Mouse (Mus musculus) neural tube, embryonic 15.5 days (tissue): ENCODE measurements around the gene Rora. TPM values are rescaled to one million over a fixed set of nuclear protein-coding genes. Genes with fewer than 3 reads are reported as not detected.

ENCODE experiments used
- ATAC-seq: fragments of 200-750 bp; cut with Nextera tagmentation; 2 replicates; pipeline ENCODE4 v1.8.0; 2017; ENCODE audit warnings: mild to moderate bottlenecking, moderate TSS enrichment, moderate library complexity; ENCODE audit not compliant: low FRiP score
- H3K27ac ChIP-seq: fragments of 300-500 bp; sonication (generic); replicated peaks from 2 replicates; pipeline ENCODE4 v1.5.1; 2015; ENCODE audit warnings: mild to moderate bottlenecking, inconsistent platforms
- H3K27me3 ChIP-seq: fragments of 300-500 bp; sonication (generic); replicated peaks from 2 replicates; pipeline ENCODE4 v1.6.1; 2015; ENCODE audit warnings: inconsistent platforms
- H3K36me3 ChIP-seq: fragments of 300-500 bp; sonication (generic); 2 replicates; pipeline ENCODE4 v1.6.1; 2015; ENCODE audit warnings: inconsistent platforms
- H3K4me1 ChIP-seq: fragments of 300-500 bp; sonication (generic); 2 replicates; pipeline ENCODE4 v1.6.1; 2015; ENCODE audit warnings: inconsistent platforms
- H3K4me2 ChIP-seq: fragments of 300-500 bp; sonication (generic); 2 replicates; pipeline ENCODE4 v1.6.1; 2015; ENCODE audit warnings: inconsistent platforms, mild to moderate bottlenecking, moderate library complexity
- H3K4me3 ChIP-seq: fragments of 300-500 bp; sonication (generic); replicated peaks from 2 replicates; pipeline ENCODE4 v1.5.1; 2015; ENCODE audit warnings: mild to moderate bottlenecking, inconsistent platforms
- H3K9ac ChIP-seq: fragments of 300-500 bp; sonication (generic); replicated peaks from 2 replicates; pipeline ENCODE4 v1.6.1; 2015; ENCODE audit warnings: mild to moderate bottlenecking, inconsistent platforms
- H3K9me3 ChIP-seq: fragments of 300-500 bp; sonication (generic); replicated peaks from 2 replicates; pipeline ENCODE4 v1.6.1; 2016; ENCODE audit warnings: inconsistent platforms
- WGBS: fragments of 180-500 bp; shearing (Covaris S2); methylation state at CpG from one replicate; pipeline ENCODE4 v1.1.7; 2015; ENCODE audit warnings: mixed read lengths; 5-methylcytosine and 5-hydroxymethylcytosine counted together
- polyA plus RNA-seq: library from polyadenylated mRNA; unstranded; fragments of >200 nt; fragmentation: Nextera tagmentation; extraction: Ambion mirVana; gene quantifications from 2 replicates; pipeline ENCODE4 v1.2.1, GENCODE M21; 2015

The Rora gene
- polyA plus RNA-seq, 1 experiment from 2014 or later: 17.3 TPM

DNA sequence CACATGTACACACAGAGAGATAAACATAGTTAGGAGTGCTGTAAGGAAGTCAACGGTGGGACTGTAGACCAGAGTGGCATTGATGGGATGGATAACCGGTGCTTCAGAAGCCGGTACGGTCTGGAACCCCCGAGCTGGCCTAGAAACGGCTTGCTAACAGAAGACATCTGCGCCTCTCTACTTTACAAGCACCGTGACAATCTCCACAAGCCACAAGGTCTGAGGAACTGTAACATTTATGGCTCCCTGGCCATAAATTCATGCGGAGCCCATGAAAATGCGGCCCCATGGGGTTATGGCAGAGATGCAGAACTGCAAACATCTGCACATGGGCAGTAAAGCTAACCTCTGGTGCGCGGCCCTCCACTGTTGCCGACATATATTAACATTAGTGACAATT, 141.7 kb downstream of the Rora start:
- Histone ChIP-seq H3K27ac (no peak overlapping the region), H3K36me3 (no peaks in the 10 kb centered on the region), H3K4me3 (no peak overlapping the region), H3K4me2 (no peak overlapping the region), H3K9ac (no peak overlapping the region), H3K27me3 (no peaks in the 10 kb centered on the region), H3K9me3 (no peaks in the 10 kb centered on the region), H3K4me1 (peaks cover 21% of the 10 kb centered on the region)
- no peak for ATAC-seq
- WGBS: 23% methylated on average over 13 of the region's 13 CpGs

DNA sequence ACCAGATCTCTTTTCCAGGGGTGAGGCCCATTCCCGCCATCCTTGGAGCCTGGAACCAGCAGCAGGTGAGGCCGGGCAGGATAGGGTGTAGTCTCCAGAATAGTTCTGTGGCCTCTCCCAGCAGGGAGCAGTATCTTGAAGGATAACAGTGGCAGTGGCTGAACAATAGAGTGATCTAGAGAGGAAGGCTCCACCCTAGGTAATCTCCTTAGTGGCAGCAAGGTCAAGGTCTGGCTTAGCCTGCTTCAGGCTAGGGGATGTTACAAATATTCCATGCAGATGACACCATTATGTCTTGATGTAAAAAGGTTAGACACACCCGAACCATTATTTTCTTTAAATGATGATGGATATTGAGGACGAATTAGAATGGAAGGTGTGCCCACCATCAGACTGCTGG, 144.6 kb downstream of the Rora start:
- H3K4me1 ChIP-seq: peaks cover 11% of the 10 kb centered on the region
- H3K9ac ChIP-seq: no peak overlapping the region
- WGBS: 89% methylated on average over 4 of the region's 4 CpGs
- H3K36me3 ChIP-seq: no peaks in the 10 kb centered on the region
- ATAC-seq: no peak
- no peak overlapping the region for H3K27ac ChIP-seq
- H3K9me3 ChIP-seq: no peaks in the 10 kb centered on the region
- H3K4me3 ChIP-seq: no peak overlapping the region
- no peaks in the 10 kb centered on the region for H3K27me3 ChIP-seq
- no peak overlapping the region for H3K4me2 ChIP-seq

DNA sequence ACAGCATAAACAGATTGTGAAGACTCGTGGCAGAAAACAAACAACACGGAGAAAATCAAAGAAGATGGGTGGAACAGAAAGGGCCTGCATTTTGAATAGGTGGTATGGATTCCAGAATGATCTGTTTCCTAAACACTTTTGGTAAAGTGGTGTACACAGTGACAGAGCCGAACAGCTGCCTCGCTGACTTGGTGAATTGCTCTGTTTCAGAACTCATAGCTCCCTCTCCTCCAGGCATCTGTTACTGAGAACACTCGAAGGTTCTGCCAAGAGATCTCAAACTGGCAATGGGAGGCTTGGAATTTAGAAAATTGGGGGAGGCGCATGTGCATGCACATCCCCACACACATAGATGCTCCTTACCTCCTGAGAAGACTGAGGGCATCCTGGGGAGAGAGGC, 145.5 kb downstream of the Rora start:
- Histone ChIP-seq H3K4me3 (no peak overlapping the region), H3K4me2 (no peak overlapping the region), H3K4me1 (peaks cover 14% of the 10 kb centered on the region), H3K27ac (no peak overlapping the region), H3K27me3 (no peaks in the 10 kb centered on the region), H3K36me3 (no peaks in the 10 kb centered on the region), H3K9me3 (no peaks in the 10 kb centered on the region), H3K9ac (no peak overlapping the region)
- 87% methylated on average over 6 of the region's 6 CpGs for WGBS
- ATAC-seq: no peak

DNA sequence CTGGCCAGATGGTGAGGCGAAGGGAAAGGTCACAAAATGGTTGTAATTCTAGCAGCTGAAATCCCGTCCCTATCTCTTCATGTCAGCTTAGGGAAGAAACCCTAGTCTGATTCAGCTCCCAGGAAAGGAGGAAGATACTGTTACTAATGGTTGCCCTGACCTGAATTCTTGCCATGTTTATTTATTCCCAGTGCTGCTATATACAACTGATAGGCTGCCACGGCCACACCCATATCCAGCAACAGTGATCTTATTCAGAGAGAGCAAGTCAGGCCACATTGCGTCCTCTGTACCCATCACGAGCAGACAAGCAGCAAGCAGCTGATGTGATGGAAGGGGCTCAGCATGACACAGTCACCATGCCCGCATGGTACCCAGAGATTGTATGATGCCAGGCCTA, 150.6 kb downstream of the Rora start:
- Histone ChIP-seq H3K4me1 (peaks cover 20% of the 10 kb centered on the region), H3K9ac (no peak overlapping the region), H3K27me3 (no peaks in the 10 kb centered on the region), H3K9me3 (no peaks in the 10 kb centered on the region), H3K4me3 (no peak overlapping the region), H3K27ac (peak overlapping the region; percentile 20; the same call in 1 of the 2 replicates), H3K4me2 (no peak overlapping the region), H3K36me3 (no peaks in the 10 kb centered on the region)
- 61% methylated on average over 6 of the region's 6 CpGs for WGBS
- no peak for ATAC-seq

DNA sequence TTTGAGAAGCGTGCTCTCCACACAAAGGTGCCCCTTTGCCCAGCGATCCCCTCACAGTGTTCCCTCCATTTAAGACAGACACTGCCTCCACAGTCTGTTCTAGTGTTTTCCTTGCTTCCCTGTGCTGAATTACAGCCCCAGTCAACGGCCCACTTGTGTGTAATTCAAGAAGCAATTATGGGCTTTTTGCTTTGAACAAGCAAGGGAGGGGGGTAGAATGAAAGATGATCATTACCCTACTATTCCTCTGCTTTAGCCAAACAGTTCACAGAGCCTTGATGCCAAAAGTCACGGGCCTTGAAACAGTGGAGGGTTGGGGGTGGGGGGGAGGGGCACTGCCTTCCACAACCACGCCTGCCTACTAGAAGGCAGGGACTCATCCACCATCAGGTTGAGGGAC, 152.2 kb downstream of the Rora start:
- 14% methylated on average over 5 of the region's 5 CpGs for WGBS

DNA sequence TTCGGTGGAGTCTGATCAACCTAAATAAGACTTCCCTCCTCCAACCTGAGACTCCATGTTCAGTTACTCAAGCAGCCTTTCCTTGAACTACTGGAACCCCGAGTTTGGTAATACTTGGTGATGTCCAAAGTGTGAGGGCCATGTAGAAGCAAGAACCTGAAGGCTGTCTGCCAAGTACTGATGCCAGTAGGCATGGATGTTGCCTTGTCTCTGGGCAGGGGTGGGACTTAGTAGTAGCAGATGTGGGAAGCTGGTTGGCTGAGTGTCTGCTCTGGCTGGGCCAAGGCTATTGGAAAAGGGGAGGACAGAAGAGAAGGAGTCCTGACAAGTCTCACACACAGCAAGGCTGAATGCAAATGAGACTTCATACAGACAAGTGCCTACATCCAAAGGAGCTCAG, 154.1 kb downstream of the Rora start:
- Histone ChIP-seq H3K36me3 (no peaks in the 10 kb centered on the region), H3K4me2 (no peak overlapping the region), H3K27me3 (no peaks in the 10 kb centered on the region), H3K9ac (no peak overlapping the region), H3K4me3 (no peak overlapping the region), H3K9me3 (no peaks in the 10 kb centered on the region), H3K4me1 (peaks cover 28% of the 10 kb centered on the region), H3K27ac (no peak overlapping the region)
- WGBS: 96% methylated on average over 2 of the region's 2 CpGs
- no peak for ATAC-seq

More for the DNA sequence above, 152.2 kb downstream of the Rora start:
- Histone ChIP-seq H3K27me3 (no peaks in the 10 kb centered on the region), H3K9me3 (no peaks in the 10 kb centered on the region), H3K36me3 (no peaks in the 10 kb centered on the region), H3K27ac (peak overlapping the region; percentile 57; the same call in 1 of the 2 replicates), H3K4me2 (peak overlapping the region; percentile 11; the same call in 1 of the 2 replicates), H3K9ac (no peak overlapping the region), H3K4me1 (peaks cover 28% of the 10 kb centered on the region), H3K4me3 (no peak overlapping the region)
- peak; percentile 82 for ATAC-seq

DNA sequence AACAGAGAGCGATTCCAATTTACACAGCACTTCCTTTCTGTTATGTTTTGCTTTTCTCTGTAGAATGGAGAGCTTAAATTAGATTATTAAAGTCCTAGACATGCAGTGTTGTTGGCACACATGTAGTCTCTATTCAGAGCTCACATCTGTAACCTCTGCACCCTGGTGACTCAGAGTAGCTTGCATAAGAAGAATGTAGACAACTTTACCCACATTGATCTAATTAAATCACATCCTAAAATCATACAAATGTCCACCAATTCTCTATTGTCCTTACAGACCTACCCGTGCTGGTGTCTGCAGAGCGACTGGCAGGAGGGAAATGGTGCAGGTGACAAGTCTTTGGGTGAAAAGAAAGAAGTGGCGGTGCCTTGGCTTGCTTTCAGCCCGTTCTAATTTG, 155.9 kb downstream of the Rora start:
- no peak for ATAC-seq
- Histone ChIP-seq H3K9me3 (no peaks in the 10 kb centered on the region), H3K4me3 (no peak overlapping the region), H3K9ac (no peak overlapping the region), H3K27me3 (no peaks in the 10 kb centered on the region), H3K4me2 (no peak overlapping the region), H3K4me1 (peaks cover 24% of the 10 kb centered on the region), H3K36me3 (no peaks in the 10 kb centered on the region), H3K27ac (no peak overlapping the region)
- 65% methylated on average over 5 of the region's 5 CpGs for WGBS

DNA sequence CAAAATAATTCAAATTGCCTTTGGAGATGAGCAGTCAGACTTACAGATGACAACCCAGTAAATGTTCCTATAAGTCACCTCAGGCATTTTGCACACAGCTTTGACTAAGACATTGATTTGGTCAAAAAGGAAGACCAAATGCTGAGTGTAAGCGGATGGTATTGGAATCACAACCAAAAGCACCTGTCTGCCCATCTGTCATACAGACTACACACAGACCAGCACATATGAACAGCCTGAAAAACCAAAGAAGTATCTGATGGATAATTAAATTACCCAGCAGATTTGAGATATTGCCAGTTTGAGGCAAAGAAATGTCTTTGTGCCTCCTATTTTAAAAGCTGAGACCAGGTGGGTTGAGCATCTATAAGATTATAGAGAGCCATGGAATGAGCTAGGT, 161.1 kb downstream of the Rora start:
- Histone ChIP-seq H3K27ac (no peak overlapping the region), H3K4me1 (peaks cover 9% of the 10 kb centered on the region; the same call in 1 of the 2 replicates), H3K4me2 (no peak overlapping the region), H3K27me3 (no peaks in the 10 kb centered on the region), H3K36me3 (no peaks in the 10 kb centered on the region), H3K9ac (no peak overlapping the region), H3K9me3 (no peaks in the 10 kb centered on the region), H3K4me3 (no peak overlapping the region)
- WGBS: 87% methylated on average over 1 of the region's 1 CpGs
- ATAC-seq: no peak

DNA sequence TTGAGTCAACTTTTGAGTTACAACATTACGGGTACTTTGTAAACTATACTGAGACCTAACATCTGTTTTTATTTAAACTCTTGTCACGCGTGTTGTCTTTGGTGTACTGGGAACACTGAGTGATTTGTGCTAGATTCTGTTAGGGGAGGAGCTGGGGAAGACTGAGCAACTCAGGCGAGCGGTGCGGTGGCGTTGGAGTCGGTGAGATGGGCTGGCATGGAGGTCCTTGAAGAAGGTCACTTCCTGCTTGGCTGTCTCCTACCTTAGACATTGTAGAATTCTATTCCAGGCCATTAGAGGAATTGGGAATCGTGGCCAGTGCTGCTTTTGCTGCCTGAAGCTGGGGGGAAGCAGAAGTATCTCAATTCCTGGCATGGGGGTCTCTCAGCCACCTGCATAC, 162.3 kb downstream of the Rora start:
- Histone ChIP-seq H3K9ac (no peak overlapping the region), H3K9me3 (no peaks in the 10 kb centered on the region), H3K27ac (no peak overlapping the region), H3K27me3 (no peaks in the 10 kb centered on the region), H3K36me3 (no peaks in the 10 kb centered on the region), H3K4me2 (no peak overlapping the region), H3K4me3 (no peak overlapping the region), H3K4me1 (peaks cover 9% of the 10 kb centered on the region; the same call in 1 of the 2 replicates)
- ATAC-seq: no peak
- 88% methylated on average over 9 of the region's 9 CpGs for WGBS

DNA sequence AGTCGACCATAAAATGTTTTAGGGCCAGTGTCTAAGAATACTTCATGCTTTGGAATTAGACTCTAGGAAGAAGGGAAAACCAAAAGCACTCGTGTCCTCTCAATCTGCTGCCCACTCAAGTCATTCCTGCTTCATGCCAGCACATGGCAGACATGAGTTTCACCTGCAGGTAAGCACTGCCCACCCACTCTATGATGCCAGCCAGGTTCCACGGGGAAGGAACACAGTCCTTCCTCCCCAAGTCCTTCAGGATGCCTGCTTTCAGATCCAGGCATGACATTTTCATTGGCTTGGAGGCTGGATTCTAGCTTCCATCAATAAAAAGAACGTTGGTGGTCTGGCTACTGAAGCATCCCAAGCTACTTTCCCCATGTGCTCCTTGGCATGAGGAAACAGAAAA, 166.4 kb downstream of the Rora start:
- no peak overlapping the region for H3K9ac ChIP-seq

DNA sequence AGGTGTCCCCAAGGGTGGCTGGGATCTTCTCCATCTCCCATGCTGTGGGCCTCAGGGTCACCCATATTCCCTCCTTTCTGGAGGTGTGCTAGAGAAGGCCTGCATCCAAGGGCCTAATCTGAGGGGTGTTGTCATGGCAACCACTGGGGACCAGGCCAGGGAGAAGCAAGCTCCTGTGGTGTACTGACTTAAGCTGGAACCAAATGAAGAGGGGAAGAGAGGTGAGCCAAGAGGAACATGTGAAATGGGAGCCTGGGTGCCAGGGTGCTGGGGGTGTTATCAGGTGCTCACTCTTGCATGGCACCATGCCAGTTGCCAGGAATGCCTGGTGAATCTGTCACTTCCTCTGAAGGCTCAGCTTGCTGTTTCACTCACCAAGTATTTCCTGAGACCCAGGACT, 166.9 kb downstream of the Rora start:
- Histone ChIP-seq H3K27ac (no peak overlapping the region), H3K4me1 (peaks cover 5% of the 10 kb centered on the region; the same call in 1 of the 2 replicates), H3K9me3 (no peaks in the 10 kb centered on the region), H3K36me3 (no peaks in the 10 kb centered on the region), H3K27me3 (no peaks in the 10 kb centered on the region), H3K4me2 (no peak overlapping the region), H3K9ac (no peak overlapping the region), H3K4me3 (no peak overlapping the region)
- no peak for ATAC-seq

More for the DNA sequence above, 166.4 kb downstream of the Rora start:
- ATAC-seq: no peak
- Histone ChIP-seq H3K4me1 (peaks cover 5% of the 10 kb centered on the region; the same call in 1 of the 2 replicates), H3K9me3 (no peaks in the 10 kb centered on the region), H3K27me3 (no peaks in the 10 kb centered on the region), H3K36me3 (no peaks in the 10 kb centered on the region), H3K4me2 (no peak overlapping the region), H3K27ac (no peak overlapping the region), H3K4me3 (no peak overlapping the region)
- 75% methylated on average over 4 of the region's 4 CpGs for WGBS

DNA sequence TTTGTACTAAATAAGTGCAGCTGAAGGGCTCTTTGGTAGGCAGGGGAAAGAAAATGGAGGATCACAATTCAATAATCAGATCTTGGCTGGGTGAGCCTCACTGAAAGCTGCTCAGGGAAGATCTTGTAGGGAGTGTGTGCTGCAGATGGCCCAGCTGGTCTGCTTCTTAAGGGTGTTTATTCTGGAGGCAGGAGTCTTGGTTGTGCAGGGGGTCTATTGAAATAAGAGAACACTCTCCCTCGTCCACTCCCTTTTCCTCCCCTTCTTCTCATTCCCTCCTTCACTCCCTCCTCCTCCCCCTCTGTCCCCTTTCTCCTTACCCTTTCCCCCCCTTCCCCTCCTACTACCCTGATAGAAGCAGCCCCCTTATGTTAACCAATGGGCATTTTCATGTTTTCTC, 167.8 kb downstream of the Rora start:
- H3K27ac ChIP-seq: no peak overlapping the region
- no peaks in the 10 kb centered on the region for H3K36me3 ChIP-seq
- 77% methylated on average over 1 of the region's 1 CpGs for WGBS
- ATAC-seq: no peak
- H3K4me3 ChIP-seq: no peak overlapping the region
- no peak overlapping the region for H3K9ac ChIP-seq
- H3K4me1 ChIP-seq: peaks cover 5% of the 10 kb centered on the region; the same call in 1 of the 2 replicates
- H3K27me3 ChIP-seq: no peaks in the 10 kb centered on the region
- H3K9me3 ChIP-seq: no peaks in the 10 kb centered on the region
- no peak overlapping the region for H3K4me2 ChIP-seq

DNA sequence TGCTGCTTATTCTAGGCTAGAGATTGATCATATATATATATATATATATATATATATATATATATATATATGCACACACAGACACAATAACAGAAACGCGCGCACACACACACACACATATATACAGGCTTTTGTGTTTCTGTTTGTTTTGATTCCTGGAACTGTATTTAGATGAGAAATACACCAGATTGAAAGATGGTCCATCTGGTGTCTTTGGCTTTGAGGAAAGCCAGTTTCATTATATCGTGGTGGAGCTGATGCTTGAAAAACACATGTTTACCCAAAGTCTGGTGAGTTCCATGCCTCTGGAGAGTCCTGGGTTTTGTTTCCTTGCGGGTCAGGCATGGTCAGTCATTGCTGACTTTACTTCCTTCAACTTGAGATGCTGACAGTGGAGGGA, 169.7 kb downstream of the Rora start:
- Histone ChIP-seq H3K36me3 (no peaks in the 10 kb centered on the region), H3K4me1 (peaks cover 5% of the 10 kb centered on the region; the same call in 1 of the 2 replicates), H3K4me2 (no peak overlapping the region), H3K4me3 (no peak overlapping the region), H3K9me3 (no peaks in the 10 kb centered on the region), H3K27me3 (no peaks in the 10 kb centered on the region), H3K27ac (no peak overlapping the region), H3K9ac (no peak overlapping the region)
- ATAC-seq: no peak
- WGBS: 90% methylated on average over 5 of the region's 5 CpGs
